Mouse (Mus musculus) G1E (cell line): ENCODE results near the gene Ercc8.

Source experiments
- CTCF ChIP-seq: IDR thresholded peaks from 2 replicates; pipeline ENCODE4 v1.5.1; 2012; ENCODE audit warnings: low read depth, low read length, inconsistent platforms, mixed read lengths
- TAL1 ChIP-seq: conservative IDR thresholded peaks from 2 replicates; pipeline ENCODE4 v1.6.1; 2012; ENCODE audit warnings: low read depth, low read length, inconsistent platforms, mixed read lengths

- TF ChIP-seq CTCF (no peak), TAL1 (no peak)
Observed at GRCm38 (mm10) chr13:108129070-108129469, 29.5 kb upstream of the Ercc8 start.
